Mouse (Mus musculus) small intestine, adult 2 months (tissue): ENCODE measurements around the gene Plekho2.

Experiments
- CTCF ChIP-seq: fragments of 200-500 bp; IDR thresholded peaks from 2 replicates; pipeline ENCODE4 v1.5.1; 2012; ENCODE audit warnings: low read depth, mild to moderate bottlenecking, control low read depth, inconsistent platforms, low read length, moderate library complexity, mixed read lengths; ENCODE audit not compliant: insufficient replicate concordance, insufficient read length; ENCODE audit errors: extremely low read depth
- POLR2A ChIP-seq: fragments of 200-500 bp; IDR thresholded peaks from 2 replicates; pipeline ENCODE4 v1.6.1; 2012; ENCODE audit warnings: low read depth, mild to moderate bottlenecking, control low read depth, inconsistent platforms, low read length, moderate library complexity

DNA sequence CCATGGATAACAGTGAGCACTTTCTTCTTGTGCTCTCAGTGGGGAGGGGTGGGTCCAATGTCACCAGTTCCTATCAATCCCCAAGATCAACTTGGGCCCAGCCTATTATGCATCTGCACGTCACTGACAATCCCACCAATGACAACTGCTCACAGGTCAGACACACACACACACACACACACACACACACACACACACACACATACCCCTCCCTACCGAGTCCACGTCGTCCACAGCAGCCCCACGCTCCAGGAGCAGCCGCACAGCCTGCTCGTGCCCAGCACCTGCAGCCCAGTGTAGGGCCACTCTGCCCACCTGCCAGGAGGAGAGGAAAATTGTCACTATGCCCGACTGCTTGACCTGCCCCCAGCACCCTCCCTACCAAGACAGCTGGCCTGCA, 65.4 kb downstream of the Plekho2 start:
- TF ChIP-seq POLR2A (no peak), CTCF (no peak)
